Mouse (Mus musculus) embryonic facial prominence, embryonic 15.5 days (tissue): ENCODE results near the gene Nwd2. TPM values are rescaled to one million over a fixed set of nuclear protein-coding genes. Genes with fewer than 3 reads are reported as not detected.

Experiments
- ATAC-seq: fragments of 200-750 bp; cut with Nextera tagmentation; 2 replicates; pipeline ENCODE4 v1.8.0; 2017; ENCODE audit warnings: low read depth, moderate TSS enrichment; ENCODE audit not compliant: insufficient number of reproducible peaks, low FRiP score, low TSS enrichment
- H3K27ac ChIP-seq: fragments of 300-500 bp; sonication (generic); replicated peaks from 2 replicates; pipeline ENCODE4 v1.5.1; 2015; ENCODE audit warnings: mild to moderate bottlenecking, inconsistent platforms
- H3K27me3 ChIP-seq: fragments of 300-500 bp; sonication (generic); 2 replicates; pipeline ENCODE4 v1.6.1; 2015; ENCODE audit warnings: inconsistent platforms
- H3K36me3 ChIP-seq: fragments of 300-500 bp; sonication (generic); 2 replicates; pipeline ENCODE4 v1.6.1; 2015; ENCODE audit warnings: mild to moderate bottlenecking, inconsistent platforms
- H3K4me1 ChIP-seq: fragments of 300-500 bp; sonication (generic); 2 replicates; pipeline ENCODE4 v1.6.1; 2015; ENCODE audit warnings: inconsistent platforms
- H3K4me2 ChIP-seq: fragments of 300-500 bp; sonication (generic); replicated peaks from 2 replicates; pipeline ENCODE4 v1.6.1; 2015; ENCODE audit warnings: mild to moderate bottlenecking, inconsistent platforms
- H3K4me3 ChIP-seq: fragments of 300-500 bp; sonication (generic); replicated peaks from 2 replicates; pipeline ENCODE4 v1.5.1; 2015; ENCODE audit warnings: mild to moderate bottlenecking, inconsistent platforms
- H3K9ac ChIP-seq: fragments of 300-500 bp; sonication (generic); 2 replicates; pipeline ENCODE4 v1.6.1; 2015; ENCODE audit warnings: inconsistent platforms
- H3K9me3 ChIP-seq: fragments of 300-500 bp; sonication (generic); replicated peaks from 2 replicates; pipeline ENCODE4 v1.6.1; 2016; ENCODE audit warnings: inconsistent platforms
- WGBS: fragments of 180-500 bp; shearing (Covaris S2); methylation state at CpG from one replicate; pipeline ENCODE4 v1.1.7; 2015; 5-methylcytosine and 5-hydroxymethylcytosine counted together
- polyA plus RNA-seq: library from polyadenylated mRNA; unstranded; fragments of >200 nt; fragmentation: Nextera tagmentation; extraction: Ambion mirVana; gene quantifications from 2 replicates; pipeline ENCODE4 v1.2.1, GENCODE M21; 2015

Nwd2 gene
- polyA plus RNA-seq, 1 experiment from 2014 or later, result 0.32 TPM

GRCm38 (mm10) chr5:63666884-63667283, 18.0 kb downstream of the Nwd2 start:
- Histone ChIP-seq H3K4me3 (no peak overlapping the region), H3K9ac (no peak overlapping the region), H3K36me3 (no peaks in the 10 kb centered on the region), H3K4me1 (no peaks in the 10 kb centered on the region), H3K27ac (no peak overlapping the region), H3K9me3 (no peaks in the 10 kb centered on the region), H3K4me2 (no peak overlapping the region), H3K27me3 (no peaks in the 10 kb centered on the region)
- WGBS, result 84% methylated on average over 5 of the region's 5 CpGs
- ATAC-seq, result no peak

GRCm38 (mm10) chr5:63675934-63676333, 27.0 kb downstream of the Nwd2 start:
- H3K9ac ChIP-seq, result no peak overlapping the region
- no peak overlapping the region for H3K27ac ChIP-seq
- H3K27me3 ChIP-seq, result no peaks in the 10 kb centered on the region
- H3K9me3 ChIP-seq, result no peaks in the 10 kb centered on the region
- no peaks in the 10 kb centered on the region for H3K36me3 ChIP-seq
- H3K4me2 ChIP-seq, result no peak overlapping the region
- ATAC-seq, result no peak
- no peak overlapping the region for H3K4me3 ChIP-seq
- no peaks in the 10 kb centered on the region for H3K4me1 ChIP-seq
- WGBS, result 81% methylated on average over 2 of the region's 2 CpGs

- no peak overlapping the region for H3K27ac ChIP-seq
- no peak overlapping the region for H3K4me3 ChIP-seq
- H3K9ac ChIP-seq, result no peak overlapping the region
- no peaks in the 10 kb centered on the region for H3K36me3 ChIP-seq
- H3K4me2 ChIP-seq, result no peak overlapping the region
- no peaks in the 10 kb centered on the region for H3K27me3 ChIP-seq
- H3K4me1 ChIP-seq, result no peaks in the 10 kb centered on the region
- H3K9me3 ChIP-seq, result no peaks in the 10 kb centered on the region
- 65% methylated on average over 1 of the region's 1 CpGs for WGBS
- ATAC-seq, result no peak
These were observed 40.2 kb downstream of the Nwd2 start for GRCm38 (mm10) chr5:63689084-63689483.

- 84% methylated on average over 2 of the region's 2 CpGs for WGBS
- Histone ChIP-seq H3K36me3 (no peaks in the 10 kb centered on the region), H3K27me3 (no peaks in the 10 kb centered on the region), H3K4me3 (no peak overlapping the region), H3K4me2 (no peak overlapping the region), H3K4me1 (no peaks in the 10 kb centered on the region), H3K9ac (no peak overlapping the region), H3K27ac (no peak overlapping the region), H3K9me3 (no peaks in the 10 kb centered on the region)
- no peak; the same call in 1 of the 2 replicates for ATAC-seq
These were observed 47.9 kb downstream of the Nwd2 start for GRCm38 (mm10) chr5:63696784-63697183.

GRCm38 (mm10) chr5:63697196-63697595, 48.3 kb downstream of the Nwd2 start:
- WGBS, result 64% methylated on average over 5 of the region's 5 CpGs
- Histone ChIP-seq H3K27ac (no peak overlapping the region), H3K4me3 (no peak overlapping the region), H3K4me1 (no peaks in the 10 kb centered on the region), H3K36me3 (no peaks in the 10 kb centered on the region), H3K4me2 (no peak overlapping the region), H3K9me3 (no peaks in the 10 kb centered on the region), H3K9ac (no peak overlapping the region), H3K27me3 (no peaks in the 10 kb centered on the region)
- no peak for ATAC-seq

- H3K9me3 ChIP-seq, result no peaks in the 10 kb centered on the region
- no peak overlapping the region for H3K4me3 ChIP-seq
- no peaks in the 10 kb centered on the region for H3K4me1 ChIP-seq
- ATAC-seq, result no peak
- no peak overlapping the region for H3K27ac ChIP-seq
- WGBS, result 70% methylated on average over 3 of the region's 3 CpGs
- H3K4me2 ChIP-seq, result no peak overlapping the region
- H3K27me3 ChIP-seq, result no peaks in the 10 kb centered on the region
- H3K9ac ChIP-seq, result no peak overlapping the region
- H3K36me3 ChIP-seq, result no peaks in the 10 kb centered on the region
These were observed 80.1 kb downstream of the Nwd2 start for GRCm38 (mm10) chr5:63728955-63729354.

- no peak for ATAC-seq
- Histone ChIP-seq H3K4me3 (no peak overlapping the region), H3K9me3 (no peaks in the 10 kb centered on the region), H3K27me3 (no peaks in the 10 kb centered on the region), H3K36me3 (no peaks in the 10 kb centered on the region), H3K4me1 (no peaks in the 10 kb centered on the region), H3K4me2 (no peak overlapping the region), H3K9ac (no peak overlapping the region), H3K27ac (no peak overlapping the region)
- WGBS, result 77% methylated on average over 7 of the region's 7 CpGs
These were observed 86.6 kb downstream of the Nwd2 start for GRCm38 (mm10) chr5:63735521-63735920.

- Histone ChIP-seq H3K4me3 (no peak overlapping the region), H3K36me3 (no peaks in the 10 kb centered on the region), H3K27me3 (no peaks in the 10 kb centered on the region), H3K4me2 (no peak overlapping the region), H3K9me3 (no peaks in the 10 kb centered on the region), H3K4me1 (no peaks in the 10 kb centered on the region), H3K9ac (no peak overlapping the region), H3K27ac (no peak overlapping the region)
- ATAC-seq, result no peak
- 78% methylated on average over 2 of the region's 2 CpGs for WGBS
These were observed 94.5 kb downstream of the Nwd2 start for GRCm38 (mm10) chr5:63743426-63743825.

- Histone ChIP-seq H3K4me2 (no peak overlapping the region), H3K9me3 (no peaks in the 10 kb centered on the region), H3K27ac (no peak overlapping the region), H3K9ac (no peak overlapping the region), H3K36me3 (no peaks in the 10 kb centered on the region), H3K4me3 (no peak overlapping the region), H3K27me3 (no peaks in the 10 kb centered on the region), H3K4me1 (no peaks in the 10 kb centered on the region)
- 45% methylated on average over 2 of the region's 2 CpGs for WGBS
- no peak for ATAC-seq
These were observed 99.4 kb downstream of the Nwd2 start for GRCm38 (mm10) chr5:63748299-63748698.

GRCm38 (mm10) chr5:63748759-63749158, 99.9 kb downstream of the Nwd2 start:
- H3K9me3 ChIP-seq, result no peaks in the 10 kb centered on the region
- H3K4me1 ChIP-seq, result no peaks in the 10 kb centered on the region
- WGBS, result 50% methylated on average over 1 of the region's 1 CpGs
- no peak overlapping the region for H3K4me2 ChIP-seq
- no peak overlapping the region for H3K9ac ChIP-seq
- no peaks in the 10 kb centered on the region for H3K36me3 ChIP-seq
- no peaks in the 10 kb centered on the region for H3K27me3 ChIP-seq
- no peak overlapping the region for H3K4me3 ChIP-seq
- H3K27ac ChIP-seq, result no peak overlapping the region
- ATAC-seq, result no peak

- WGBS, result 61% methylated on average over 5 of the region's 5 CpGs
- H3K27me3 ChIP-seq, result no peaks in the 10 kb centered on the region
- H3K4me1 ChIP-seq, result no peaks in the 10 kb centered on the region
- H3K4me3 ChIP-seq, result no peak overlapping the region
- no peak overlapping the region for H3K9ac ChIP-seq
- ATAC-seq, result no peak
- H3K4me2 ChIP-seq, result no peak overlapping the region
- H3K36me3 ChIP-seq, result no peaks in the 10 kb centered on the region
- no peaks in the 10 kb centered on the region for H3K9me3 ChIP-seq
- no peak overlapping the region for H3K27ac ChIP-seq
These were observed 106.3 kb downstream of the Nwd2 start for GRCm38 (mm10) chr5:63755092-63755761.

- H3K9ac ChIP-seq, result no peak overlapping the region
- ATAC-seq, result no peak
- no peak overlapping the region for H3K4me2 ChIP-seq
- no peaks in the 10 kb centered on the region for H3K27me3 ChIP-seq
- H3K4me3 ChIP-seq, result no peak overlapping the region
- WGBS, result 86% methylated on average over 3 of the region's 3 CpGs
- H3K9me3 ChIP-seq, result no peaks in the 10 kb centered on the region
- H3K27ac ChIP-seq, result no peak overlapping the region
- no peaks in the 10 kb centered on the region for H3K4me1 ChIP-seq
- H3K36me3 ChIP-seq, result no peaks in the 10 kb centered on the region
These were observed 107.0 kb downstream of the Nwd2 start for GRCm38 (mm10) chr5:63755938-63756337.
